Mouse (Mus musculus): ENCODE data around the gene Zfp326. TPM values are rescaled to one million over a fixed set of nuclear protein-coding genes. Genes with fewer than 3 reads are reported as not detected.
"Not testable (repeated sequence)": the region's sequence is repeated elsewhere in the genome, so short reads cannot be mapped to it uniquely, and the experiment has no call there.

Gene Zfp326
- polyA plus RNA-seq, 1 experiment from 2014 or later: 57.8 TPM

GRCm38 (mm10) chr5:105849222-105849621 lies 27.1 kb upstream of the Zfp326 start:
- Histone ChIP-seq H3K9me3 (no peaks in the 10 kb centered on the region), H3K27ac (replicated peaks) (no peak overlapping the region), H3K4me2 (replicated peaks) (no peak overlapping the region), H3K36me3 (no peaks in the 10 kb centered on the region), H3K27me3 (no peaks in the 10 kb centered on the region), H3K9ac (replicated peaks) (no peak overlapping the region), H3K4me1 (peaks cover 4% of the 10 kb centered on the region; the same call in 1 of the 2 replicates), H3K4me3 (no peak overlapping the region)
- ATAC-seq (replicated peaks): no peak
- 79% methylated on average over 4 of the region's 4 CpGs for WGBS

- 40% methylated on average over 3 of the region's 3 CpGs for WGBS
- no peak for ATAC-seq (replicated peaks)
- no peak overlapping the region for H3K4me3 ChIP-seq
- H3K9ac ChIP-seq (replicated peaks): no peak overlapping the region
- no peaks in the 10 kb centered on the region for H3K9me3 ChIP-seq
- no peaks in the 10 kb centered on the region for H3K36me3 ChIP-seq
- no peak overlapping the region for H3K4me2 ChIP-seq (replicated peaks)
- peaks cover 4% of the 10 kb centered on the region; the same call in 1 of the 2 replicates for H3K4me1 ChIP-seq
- H3K27me3 ChIP-seq: no peaks in the 10 kb centered on the region
- H3K27ac ChIP-seq (replicated peaks): no peak overlapping the region
Observed at GRCm38 (mm10) chr5:105849643-105850042, 26.7 kb upstream of the Zfp326 start.

- Histone ChIP-seq H3K9me3 (no peaks in the 10 kb centered on the region), H3K4me3 (no peak overlapping the region), H3K27ac (replicated peaks) (no peak overlapping the region), H3K27me3 (no peaks in the 10 kb centered on the region), H3K36me3 (no peaks in the 10 kb centered on the region), H3K4me2 (replicated peaks) (no peak overlapping the region), H3K4me1 (peaks cover 4% of the 10 kb centered on the region; the same call in 1 of the 2 replicates), H3K9ac (replicated peaks) (no peak overlapping the region)
- 84% methylated on average over 9 of the region's 9 CpGs for WGBS
- no peak for ATAC-seq (replicated peaks)
Observed at GRCm38 (mm10) chr5:105853271-105853670, 23.1 kb upstream of the Zfp326 start.

GRCm38 (mm10) chr5:105857486-105857885 lies 18.9 kb upstream of the Zfp326 start:
- WGBS: 91% methylated on average over 5 of the region's 5 CpGs
- Histone ChIP-seq H3K27me3 (no peaks in the 10 kb centered on the region), H3K4me1 (peaks cover 14% of the 10 kb centered on the region; the same call in 1 of the 2 replicates), H3K9ac (replicated peaks) (no peak overlapping the region), H3K9me3 (no peaks in the 10 kb centered on the region), H3K4me2 (replicated peaks) (no peak overlapping the region), H3K4me3 (no peak overlapping the region), H3K27ac (replicated peaks) (no peak overlapping the region), H3K36me3 (no peaks in the 10 kb centered on the region)
- no peak for ATAC-seq (replicated peaks)

- H3K27me3 ChIP-seq: no peaks in the 10 kb centered on the region
- H3K4me2 ChIP-seq (replicated peaks): no peak overlapping the region
- WGBS: 76% methylated on average over 8 of the region's 8 CpGs
- peaks cover 14% of the 10 kb centered on the region; the same call in 1 of the 2 replicates for H3K4me1 ChIP-seq
- H3K9ac ChIP-seq (replicated peaks): no peak overlapping the region
- no peaks in the 10 kb centered on the region for H3K36me3 ChIP-seq
- peak overlapping the region; percentile 35; the same call in 1 of the 2 replicates for H3K27ac ChIP-seq (replicated peaks)
- no peaks in the 10 kb centered on the region for H3K9me3 ChIP-seq
- no peak for ATAC-seq (replicated peaks)
- no peak overlapping the region for H3K4me3 ChIP-seq
Observed at GRCm38 (mm10) chr5:105858754-105859694, 17.3 kb upstream of the Zfp326 start.

GRCm38 (mm10) chr5:105859716-105860460 lies 16.5 kb upstream of the Zfp326 start:
- 46% methylated on average over 11 of the region's 11 CpGs for WGBS
- Histone ChIP-seq H3K27ac (replicated peaks) (peak overlapping the region; percentile 35), H3K9me3 (no peaks in the 10 kb centered on the region), H3K9ac (replicated peaks) (no peak overlapping the region), H3K4me1 (peaks cover 14% of the 10 kb centered on the region; the same call in 1 of the 2 replicates), H3K4me2 (replicated peaks) (no peak overlapping the region), H3K4me3 (no peak overlapping the region), H3K27me3 (no peaks in the 10 kb centered on the region), H3K36me3 (no peaks in the 10 kb centered on the region)
- peak; percentile 74 for ATAC-seq (replicated peaks)

GRCm38 (mm10) chr5:105860461-105860835 lies 15.9 kb upstream of the Zfp326 start:
- Histone ChIP-seq H3K4me3 (no peak overlapping the region), H3K36me3 (no peaks in the 10 kb centered on the region), H3K27ac (replicated peaks) (peak overlapping the region; percentile 69), H3K27me3 (no peaks in the 10 kb centered on the region), H3K4me2 (replicated peaks) (no peak overlapping the region), H3K4me1 (peaks cover 14% of the 10 kb centered on the region; the same call in 1 of the 2 replicates), H3K9ac (replicated peaks) (no peak overlapping the region), H3K9me3 (no peaks in the 10 kb centered on the region)
- ATAC-seq (replicated peaks): no peak
- 64% methylated on average over 10 of the region's 10 CpGs for WGBS

- Histone ChIP-seq H3K4me3 (no peak overlapping the region), H3K36me3 (no peaks in the 10 kb centered on the region), H3K9me3 (no peaks in the 10 kb centered on the region), H3K4me1 (peaks cover 14% of the 10 kb centered on the region; the same call in 1 of the 2 replicates), H3K27ac (replicated peaks) (no peak overlapping the region), H3K9ac (replicated peaks) (no peak overlapping the region), H3K27me3 (no peaks in the 10 kb centered on the region), H3K4me2 (replicated peaks) (no peak overlapping the region)
- 95% methylated on average over 5 of the region's 5 CpGs for WGBS
- ATAC-seq (replicated peaks): no peak
Observed at GRCm38 (mm10) chr5:105861616-105862015, 14.7 kb upstream of the Zfp326 start.

GRCm38 (mm10) chr5:105865110-105865628 lies 11.2 kb upstream of the Zfp326 start:
- H3K36me3 ChIP-seq; H3K4me3 ChIP-seq; H3K9ac ChIP-seq (replicated peaks); H3K27me3 ChIP-seq; H3K27ac ChIP-seq (replicated peaks); H3K4me2 ChIP-seq (replicated peaks); ATAC-seq (replicated peaks); H3K9me3 ChIP-seq: not testable (repeated sequence)
- peaks cover 16% of the 10 kb centered on the region for H3K4me1 ChIP-seq
- WGBS: 58% methylated on average over 5 of the region's 5 CpGs

GRCm38 (mm10) chr5:105867427-105867826 lies 8.9 kb upstream of the Zfp326 start:
- H3K27me3 ChIP-seq: 0 out of 2 replicates have a peak, but pooled peaks cover 2% of the 10 kb centered on the region
- H3K4me2 ChIP-seq (replicated peaks): no peak overlapping the region
- no peak overlapping the region for H3K4me3 ChIP-seq
- no peaks in the 10 kb centered on the region for H3K9me3 ChIP-seq
- no peak overlapping the region for H3K27ac ChIP-seq (replicated peaks)
- no peak overlapping the region for H3K9ac ChIP-seq (replicated peaks)
- ATAC-seq (replicated peaks): no peak
- WGBS: 8% methylated on average over 4 of the region's 4 CpGs
- no peaks in the 10 kb centered on the region for H3K36me3 ChIP-seq
- H3K4me1 ChIP-seq: peaks cover 13% of the 10 kb centered on the region

- 46% methylated on average over 16 of the region's 16 CpGs for WGBS
- H3K9me3 ChIP-seq: no peaks in the 10 kb centered on the region
- 0 out of 2 replicates have a peak, but pooled peaks cover 2% of the 10 kb centered on the region for H3K27me3 ChIP-seq
- H3K4me3 ChIP-seq: no peak overlapping the region
- H3K4me1 ChIP-seq: peaks cover 13% of the 10 kb centered on the region
- no peak overlapping the region for H3K9ac ChIP-seq (replicated peaks)
- H3K36me3 ChIP-seq: no peaks in the 10 kb centered on the region
- H3K4me2 ChIP-seq (replicated peaks): no peak overlapping the region
- peak; percentile 49 for ATAC-seq (replicated peaks)
- H3K27ac ChIP-seq (replicated peaks): 0 out of 2 replicates have a peak overlapping the region, but pooled peaks have one; percentile 2
Observed at GRCm38 (mm10) chr5:105867841-105868447, 8.4 kb upstream of the Zfp326 start.
